Mouse (Mus musculus) hindbrain, embryonic 16.5 days (tissue): Measurements from ENCODE around the gene Sirt6. TPM values are rescaled to one million over a fixed set of nuclear protein-coding genes. Genes with fewer than 3 reads are reported as not detected.

Experiments used
- ATAC-seq: fragments of 200-750 bp; cut with Nextera tagmentation; 2 replicates; pipeline ENCODE4 v1.8.0; 2017; ENCODE audit warnings: moderate TSS enrichment, moderate library complexity
- H3K27ac ChIP-seq: fragments of 300-500 bp; sonication (generic); 2 replicates; pipeline ENCODE4 v1.5.1; 2014; ENCODE audit warnings: low read depth, mild to moderate bottlenecking, control low read depth, low read length, moderate library complexity
- H3K27me3 ChIP-seq: fragments of 300-500 bp; sonication (generic); replicated peaks from 2 replicates; pipeline ENCODE4 v1.6.1; 2014; ENCODE audit warnings: low read length; ENCODE audit not compliant: control insufficient read depth, insufficient read depth
- H3K36me3 ChIP-seq: fragments of 300-500 bp; sonication (generic); 2 replicates; pipeline ENCODE4 v1.6.1; 2014; ENCODE audit warnings: mild to moderate bottlenecking, low read length, moderate library complexity, mixed read lengths; ENCODE audit not compliant: control insufficient read depth, insufficient read depth
- H3K4me1 ChIP-seq: fragments of 300-500 bp; sonication (generic); 2 replicates; pipeline ENCODE4 v1.6.1; 2014; ENCODE audit warnings: low read depth, low read length; ENCODE audit not compliant: control insufficient read depth, insufficient read depth
- H3K4me2 ChIP-seq: fragments of 300-500 bp; sonication (generic); 2 replicates; pipeline ENCODE4 v1.6.1; 2014; ENCODE audit warnings: mild to moderate bottlenecking, low read length, control low read depth, moderate library complexity
- H3K4me3 ChIP-seq: fragments of 300-500 bp; sonication (generic); 2 replicates; pipeline ENCODE4 v1.5.1; 2014; ENCODE audit warnings: mild to moderate bottlenecking, low read length, control low read depth, moderate library complexity
- H3K9ac ChIP-seq: fragments of 300-500 bp; sonication (generic); 2 replicates; pipeline ENCODE4 v1.6.1; 2014; ENCODE audit warnings: low read depth, mild to moderate bottlenecking, control low read depth, low read length, moderate library complexity
- H3K9me3 ChIP-seq: fragments of 300-500 bp; sonication (generic); 2 replicates; pipeline ENCODE4 v1.6.1; 2014; ENCODE audit warnings: mild to moderate bottlenecking, low read length, moderate library complexity; ENCODE audit not compliant: control insufficient read depth
- WGBS: fragments of 180-500 bp; shearing (Covaris S2); extraction: QIAGEN DNeasy Blood & Tissue Kit; methylation state at CpG from one replicate; pipeline ENCODE4 v1.1.7; 2014; 5-methylcytosine and 5-hydroxymethylcytosine counted together
- polyA plus RNA-seq: library from polyadenylated mRNA; unstranded; fragments of >200 nt; fragmentation: Nextera tagmentation; extraction: Ambion mirVana; gene quantifications from 2 replicates; pipeline ENCODE4 v1.2.1, GENCODE M21; 2015

Gene Sirt6
- polyA plus RNA-seq, 1 experiment from 2014 or later: 35.8 TPM

DNA sequence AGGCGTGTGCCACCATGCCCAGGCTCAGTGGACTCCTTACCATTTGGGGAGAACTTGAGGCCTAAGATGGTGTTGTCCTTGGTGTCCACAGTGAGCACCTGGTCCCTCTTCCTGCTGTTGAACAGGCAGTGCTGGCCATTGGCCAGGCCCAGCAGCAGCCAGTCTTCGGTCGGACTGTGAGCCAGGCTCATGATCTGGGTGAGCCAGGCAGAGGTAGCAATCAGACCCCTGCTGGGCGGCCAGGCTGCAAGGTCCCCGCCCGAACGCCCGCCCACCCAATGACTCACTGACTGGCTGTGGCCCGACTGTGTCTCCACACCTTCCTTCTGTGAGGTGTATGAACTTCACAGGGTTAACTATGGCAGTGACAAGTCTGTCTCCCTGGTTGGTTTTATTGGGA, 35.8 kb downstream of the Sirt6 start:
- H3K4me1 ChIP-seq: peaks cover 15% of the 10 kb centered on the region
- H3K9me3 ChIP-seq: no peaks in the 10 kb centered on the region
- peaks cover 32% of the 10 kb centered on the region for H3K27me3 ChIP-seq
- H3K36me3 ChIP-seq: 0 out of 2 replicates have a peak, but pooled peaks cover 4% of the 10 kb centered on the region
- no peak overlapping the region for H3K4me3 ChIP-seq
- WGBS: 66% methylated on average over 9 of the region's 9 CpGs
- no peak overlapping the region for H3K27ac ChIP-seq
- H3K9ac ChIP-seq: no peak overlapping the region
- no peak overlapping the region for H3K4me2 ChIP-seq
- no peak for ATAC-seq

DNA sequence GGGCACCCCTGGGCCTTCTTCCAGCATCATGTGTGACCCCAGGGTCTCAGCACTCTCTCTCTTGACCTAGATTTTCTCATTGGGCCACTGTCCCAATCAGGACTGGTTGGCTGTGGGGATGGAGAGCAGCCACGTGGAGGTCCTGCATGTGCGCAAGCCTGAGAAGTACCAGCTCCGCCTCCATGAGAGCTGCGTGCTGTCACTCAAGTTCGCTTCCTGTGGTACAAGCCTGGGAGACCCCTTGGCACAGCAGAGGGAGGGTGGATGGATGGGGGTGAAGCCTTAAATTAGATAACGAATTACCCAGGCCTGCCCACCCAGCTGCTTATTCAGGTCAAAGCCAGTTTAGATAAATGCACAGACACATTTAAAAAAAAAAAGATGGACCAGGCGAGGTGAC, 38.9 kb downstream of the Sirt6 start:
- peaks cover 34% of the 10 kb centered on the region for H3K27me3 ChIP-seq
- no peak overlapping the region for H3K4me3 ChIP-seq
- no peak overlapping the region for H3K27ac ChIP-seq
- H3K4me1 ChIP-seq: no peaks in the 10 kb centered on the region
- 0 out of 2 replicates have a peak, but pooled peaks cover 4% of the 10 kb centered on the region for H3K36me3 ChIP-seq
- no peaks in the 10 kb centered on the region for H3K9me3 ChIP-seq
- WGBS: 66% methylated on average over 7 of the region's 7 CpGs
- no peak overlapping the region for H3K4me2 ChIP-seq
- no peak for ATAC-seq
- H3K9ac ChIP-seq: no peak overlapping the region

DNA sequence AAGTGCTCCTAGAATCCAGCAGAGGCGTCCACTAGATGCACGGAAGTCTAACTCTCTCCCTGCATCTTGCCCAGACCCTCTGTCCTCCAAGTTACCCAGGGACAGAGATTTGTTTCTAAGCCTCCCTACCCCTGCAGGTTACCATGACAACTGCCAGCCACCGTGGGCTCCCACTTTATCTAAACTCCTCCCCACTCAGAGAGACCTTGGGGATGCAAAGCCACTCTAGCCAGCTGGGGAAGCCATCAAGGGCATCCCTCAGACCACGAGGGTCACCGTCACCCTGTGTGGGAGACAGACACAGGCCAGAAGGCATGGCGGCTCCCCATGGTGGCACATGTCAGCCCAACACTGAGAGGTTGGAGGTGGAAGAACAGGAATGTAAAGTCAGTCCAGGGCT, 44.2 kb downstream of the Sirt6 start:
- Histone ChIP-seq H3K9ac (no peak overlapping the region), H3K27ac (no peak overlapping the region), H3K4me1 (peaks cover 3% of the 10 kb centered on the region; the same call in 1 of the 2 replicates), H3K9me3 (no peaks in the 10 kb centered on the region), H3K36me3 (0 out of 2 replicates have a peak, but pooled peaks cover 4% of the 10 kb centered on the region), H3K27me3 (peaks cover 29% of the 10 kb centered on the region), H3K4me2 (no peak overlapping the region), H3K4me3 (no peak overlapping the region)
- 41% methylated on average over 6 of the region's 6 CpGs for WGBS
- no peak for ATAC-seq

DNA sequence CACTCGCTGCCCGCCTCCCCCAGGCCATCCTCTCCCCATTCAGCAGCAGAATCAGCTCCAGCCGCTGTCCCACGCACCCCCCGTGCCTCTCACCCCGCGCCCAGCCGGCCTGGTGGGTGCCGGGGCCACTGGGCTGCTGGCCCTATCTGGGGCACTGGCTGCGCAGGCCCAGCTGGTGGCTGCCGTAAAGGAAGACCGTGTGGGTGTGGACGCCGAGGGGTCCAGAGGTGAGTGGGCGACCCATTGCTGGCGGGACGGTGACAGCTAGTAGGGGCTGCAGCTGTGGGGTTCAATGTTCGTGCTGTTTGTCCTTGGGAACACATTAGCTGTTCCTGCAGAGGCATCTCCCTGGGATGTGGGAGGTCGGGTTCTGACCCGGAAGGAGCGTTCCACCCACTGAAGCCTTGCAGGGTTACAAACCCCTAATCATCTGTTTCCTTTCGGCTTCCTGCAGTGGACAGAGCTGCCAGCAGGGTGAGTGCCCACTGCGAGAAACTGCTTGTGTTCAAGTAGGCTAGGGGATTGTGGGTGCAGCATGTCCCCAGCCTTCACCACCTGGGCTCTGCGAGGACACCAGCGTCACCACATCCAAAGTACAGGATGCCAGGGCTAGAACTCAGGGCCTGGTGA, 47.0 kb downstream of the Sirt6 start:
- no peak for ATAC-seq
- Histone ChIP-seq H3K4me2 (no peak overlapping the region), H3K9me3 (no peaks in the 10 kb centered on the region), H3K4me3 (no peak overlapping the region), H3K36me3 (no peaks in the 10 kb centered on the region), H3K27ac (no peak overlapping the region), H3K4me1 (peaks cover 10% of the 10 kb centered on the region), H3K9ac (no peak overlapping the region), H3K27me3 (peaks cover 32% of the 10 kb centered on the region)
- 58% methylated on average over 25 of the region's 25 CpGs for WGBS

DNA sequence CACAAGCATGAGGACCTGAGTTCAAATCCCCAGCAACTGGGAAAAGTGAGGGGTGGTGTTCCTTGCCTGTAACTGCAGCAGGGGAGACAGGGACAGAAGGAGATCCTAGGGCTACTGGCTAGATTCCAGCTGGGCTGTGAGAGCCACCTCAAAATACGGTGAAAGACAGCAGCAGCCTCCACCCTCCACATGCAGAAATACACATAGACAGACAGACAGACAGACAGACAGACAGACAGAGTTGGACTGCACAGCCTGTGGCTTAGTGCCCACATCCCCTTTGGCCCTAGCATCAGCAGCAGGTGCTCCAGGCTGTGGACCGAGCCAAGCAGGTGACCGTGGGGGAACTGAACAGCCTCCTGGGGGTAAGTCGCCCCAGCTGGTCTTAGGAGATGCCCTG, 47.6 kb downstream of the Sirt6 start:
- no peak for ATAC-seq
- Histone ChIP-seq H3K4me2 (no peak overlapping the region), H3K4me1 (peaks cover 13% of the 10 kb centered on the region), H3K4me3 (no peak overlapping the region), H3K27me3 (peaks cover 32% of the 10 kb centered on the region), H3K9ac (no peak overlapping the region), H3K36me3 (no peaks in the 10 kb centered on the region), H3K9me3 (no peaks in the 10 kb centered on the region), H3K27ac (no peak overlapping the region)
- WGBS: 59% methylated on average over 4 of the region's 4 CpGs

DNA sequence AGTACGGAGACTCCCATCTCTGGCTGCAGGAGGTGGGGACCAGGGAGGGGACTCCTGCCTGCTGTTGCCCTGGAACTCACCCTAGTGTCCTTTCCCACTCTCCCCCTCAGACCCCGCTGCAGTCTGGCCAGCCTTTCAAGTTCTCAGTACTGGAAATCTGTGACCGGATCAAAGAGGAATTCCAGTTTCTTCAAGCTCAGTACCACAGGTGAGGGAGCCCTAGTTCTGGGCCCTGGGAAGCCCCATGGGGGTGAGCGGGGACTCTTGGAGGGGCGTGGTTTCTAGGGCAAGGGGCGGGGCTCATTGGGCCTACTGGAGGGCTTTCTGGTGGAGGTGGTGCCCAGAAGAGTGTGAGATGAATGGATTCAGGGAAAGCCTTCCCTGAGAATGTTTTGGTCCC, 51.9 kb downstream of the Sirt6 start:
- H3K9me3 ChIP-seq: no peaks in the 10 kb centered on the region
- no peak for ATAC-seq
- H3K36me3 ChIP-seq: no peaks in the 10 kb centered on the region
- peaks cover 27% of the 10 kb centered on the region for H3K4me1 ChIP-seq
- peaks cover 24% of the 10 kb centered on the region for H3K27me3 ChIP-seq
- peak overlapping the region; percentile 83 for H3K9ac ChIP-seq
- no peak overlapping the region; the same call in 1 of the 2 replicates for H3K27ac ChIP-seq
- peak overlapping the region; percentile 80 for H3K4me2 ChIP-seq
- WGBS: 0% methylated on average over 6 of the region's 6 CpGs
- peak overlapping the region; percentile 63 for H3K4me3 ChIP-seq

DNA sequence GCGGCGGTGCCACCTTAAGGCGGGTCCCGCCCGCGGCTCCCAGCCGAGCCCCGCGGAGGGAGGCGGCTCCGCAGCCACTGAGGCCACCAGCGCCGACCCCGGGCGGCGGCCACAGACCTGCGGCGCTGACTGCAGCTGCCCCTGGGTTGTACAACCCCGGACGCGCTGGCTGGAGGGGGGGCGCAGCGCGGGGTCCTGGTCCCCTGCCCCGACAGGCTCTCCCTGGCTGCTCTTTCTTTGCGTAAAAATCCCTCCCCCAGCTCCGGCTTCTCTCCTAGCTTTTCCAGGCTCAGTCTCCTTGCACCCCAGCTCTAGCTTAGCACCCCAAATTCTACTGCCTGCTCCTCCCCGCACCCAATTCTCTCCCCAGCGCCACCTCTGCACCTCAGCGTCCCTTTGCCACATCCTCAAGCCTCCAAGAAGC, 52.4 kb downstream of the Sirt6 start:
- Histone ChIP-seq H3K27me3 (peaks cover 21% of the 10 kb centered on the region), H3K9ac (peak overlapping the region; percentile 83), H3K4me3 (peak overlapping the region; percentile 63), H3K36me3 (no peaks in the 10 kb centered on the region), H3K9me3 (no peaks in the 10 kb centered on the region), H3K27ac (peak overlapping the region; percentile 30; the same call in 1 of the 2 replicates), H3K4me2 (peak overlapping the region; percentile 80), H3K4me1 (peaks cover 32% of the 10 kb centered on the region)
- WGBS: under 1% methylated on average over 28 of the region's 30 CpGs
- no peak for ATAC-seq

DNA sequence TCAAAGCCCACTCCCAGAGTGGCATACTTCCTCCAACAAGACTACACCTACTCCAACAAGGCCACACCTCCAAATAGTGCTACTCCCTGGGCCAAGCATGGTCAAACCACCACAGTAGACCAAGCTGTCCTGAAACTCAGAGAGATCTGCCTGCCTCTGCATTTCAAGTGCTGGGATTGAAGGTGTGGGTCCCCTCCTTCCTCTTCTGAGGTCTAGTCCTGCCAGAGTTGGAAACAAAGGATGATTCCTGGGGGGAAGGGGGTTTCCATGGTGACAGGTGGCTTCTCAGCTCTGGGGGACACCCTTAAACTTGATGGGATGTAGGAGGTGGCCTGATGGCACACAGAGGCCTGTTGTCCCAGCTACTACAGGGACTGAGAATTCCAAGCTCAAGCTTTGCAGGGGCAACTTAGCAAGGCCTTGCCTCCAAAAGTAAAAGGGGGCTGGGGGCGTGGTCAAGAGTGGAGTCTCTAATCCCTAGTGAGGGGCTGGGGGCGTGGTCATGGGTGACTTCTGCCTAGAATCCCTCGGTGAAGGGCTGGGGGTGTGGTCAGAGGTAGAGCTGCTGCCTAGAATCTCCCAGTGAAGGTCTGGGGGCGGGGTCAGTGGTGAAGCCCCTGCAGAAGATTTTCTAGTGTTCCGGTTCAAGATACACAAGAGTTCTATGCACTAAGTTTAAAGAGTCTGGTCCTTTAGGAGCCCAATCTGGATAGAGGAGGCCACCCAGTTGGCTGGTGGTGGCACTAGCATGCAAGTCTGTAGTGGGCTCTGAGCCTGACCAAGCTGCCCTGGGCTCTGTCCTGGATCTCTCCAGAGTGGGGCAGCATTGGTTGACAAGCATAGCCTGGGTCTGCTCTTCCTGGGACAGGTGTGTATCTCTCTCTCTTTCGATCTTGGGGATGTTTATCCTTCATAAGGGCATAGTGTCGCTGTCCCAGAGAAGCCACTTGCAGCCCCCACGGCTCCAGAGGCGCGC, 53.2 kb downstream of the Sirt6 start, which contains the start of gene Tle2:
Tle2 (plus strand) TSS at position 481 of the 976 bp plus-strand sequence.
- Histone ChIP-seq H3K4me2 (peak within 1 kb of the TSS; percentile 80), H3K27me3 (peaks cover 15% of the 10 kb centered on the region), H3K4me3 (peak within 1 kb of the TSS; percentile 63), H3K9ac (peak within 1 kb of the TSS; percentile 83), H3K27ac (peak within 1 kb of the TSS; percentile 30; the same call in 1 of the 2 replicates), H3K4me1 (peaks cover 33% of the 10 kb centered on the region), H3K36me3 (no peaks in the 10 kb centered on the region), H3K9me3 (no peaks in the 10 kb centered on the region)
- no peak for ATAC-seq
- WGBS: 27% methylated on average over 9 of the region's 10 CpGs

DNA sequence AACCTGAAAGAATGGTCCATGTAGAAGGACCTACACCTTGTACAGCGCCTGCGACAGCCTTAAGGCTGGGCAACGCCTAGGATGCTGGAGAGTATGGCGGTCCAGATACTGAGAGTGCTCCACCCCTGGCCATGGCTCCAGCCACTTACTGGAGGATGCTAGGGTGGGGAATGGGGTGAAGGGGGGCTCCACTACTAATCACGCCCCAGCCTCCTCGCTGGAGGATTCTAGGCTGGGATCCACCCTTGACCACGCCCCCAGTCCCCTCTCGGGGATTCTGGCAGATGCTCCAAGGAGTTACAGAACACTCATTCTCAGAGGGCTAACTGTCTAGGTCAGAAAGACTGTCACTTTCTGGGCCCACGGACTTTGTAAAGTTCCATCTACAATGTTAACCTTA, 54.6 kb downstream of the Sirt6 start:
- Histone ChIP-seq H3K4me3 (no peak overlapping the region), H3K4me1 (peaks cover 43% of the 10 kb centered on the region), H3K9me3 (no peaks in the 10 kb centered on the region), H3K4me2 (no peak overlapping the region), H3K27ac (no peak overlapping the region), H3K36me3 (no peaks in the 10 kb centered on the region), H3K9ac (no peak overlapping the region), H3K27me3 (peaks cover 13% of the 10 kb centered on the region)
- WGBS: 7% methylated on average over 9 of the region's 9 CpGs
- ATAC-seq: no peak
